Mouse (Mus musculus) spleen, adult 2 months (tissue): ENCODE data around the gene Ntm. TPM values are rescaled to one million over a fixed set of nuclear protein-coding genes. Genes with fewer than 3 reads are reported as not detected.

Source experiments
- DNase-seq, 2 experiments: peaks; one replicate each; pipeline versions ENCODE4 v3.0.0 to v3.0.0-alpha.2; 2012 to 2021; ENCODE audit warnings: low spot score in 2 of 2, low read depth in 1 of 2
- H3K27ac ChIP-seq: fragments of 200-500 bp; 2 replicates; pipeline ENCODE4 v1.5.1; 2012; ENCODE audit warnings: low read length, inconsistent platforms; ENCODE audit not compliant: insufficient read depth
- H3K27me3 ChIP-seq: fragments of 200-500 bp; 2 replicates; pipeline ENCODE4 v1.6.1; 2012; ENCODE audit warnings: mild to moderate bottlenecking, moderate library complexity, low read length, inconsistent platforms; ENCODE audit not compliant: control insufficient read depth, insufficient read depth
- H3K36me3 ChIP-seq: fragments of 200-500 bp; 2 replicates; pipeline ENCODE4 v1.6.1; 2012; ENCODE audit warnings: mild to moderate bottlenecking, low read length, inconsistent platforms; ENCODE audit not compliant: control insufficient read depth, insufficient read depth
- H3K4me1 ChIP-seq: fragments of 200-500 bp; 2 replicates; pipeline ENCODE4 v1.6.1; 2011; ENCODE audit warnings: inconsistent platforms; ENCODE audit not compliant: control insufficient read depth, insufficient read depth, insufficient read length
- H3K4me3 ChIP-seq: fragments of 200-500 bp; 2 replicates; pipeline ENCODE4 v1.5.1; 2011; ENCODE audit warnings: mild to moderate bottlenecking, inconsistent platforms; ENCODE audit not compliant: insufficient read depth, insufficient read length; ENCODE audit errors: extremely low read depth
- CTCF ChIP-seq: fragments of 200-500 bp; IDR thresholded peaks from 2 replicates; pipeline ENCODE4 v1.5.1; 2011; ENCODE audit warnings: mild to moderate bottlenecking, inconsistent platforms; ENCODE audit not compliant: insufficient read depth, insufficient read length, insufficient replicate concordance; ENCODE audit errors: extremely low read depth
- POLR2A ChIP-seq: fragments of 200-500 bp; IDR thresholded peaks from 2 replicates; pipeline ENCODE4 v1.6.1; 2011; ENCODE audit warnings: low read depth, low read length, inconsistent platforms
- WGBS: fragments of 180-500 bp; shearing (Covaris S2); methylation state at CpG from one replicate; pipeline ENCODE4 v1.1.7; 2018; 5-methylcytosine and 5-hydroxymethylcytosine counted together
- polyA plus RNA-seq: library from polyadenylated mRNA; depleted of rRNA; stranded (reverse); fragments of >200 nt; gene quantifications from 2 replicates; pipeline ENCODE4 v1.2.3, GENCODE M21; 2012

Ntm gene
- polyA plus RNA-seq, 1 experiment: 0.18 TPM

- no peak for DNase-seq
- Histone ChIP-seq H3K4me3 (no peak overlapping the region), H3K27ac (no peak overlapping the region), H3K36me3 (no peaks in the 10 kb centered on the region), H3K27me3 (no peaks in the 10 kb centered on the region), H3K4me1 (no peaks in the 10 kb centered on the region)
- 86% methylated on average over 3 of the region's 3 CpGs for WGBS
- TF ChIP-seq POLR2A (no peak), CTCF (no peak)
Measured at GRCm38 (mm10) chr9:29960236-29960635, 2.7 kb downstream of the Ntm start.

GRCm38 (mm10) chr9:29956936-29957335, 6.0 kb downstream of the Ntm start:
- Histone ChIP-seq H3K27me3 (no peaks in the 10 kb centered on the region), H3K4me3 (no peak overlapping the region), H3K4me1 (no peaks in the 10 kb centered on the region), H3K27ac (no peak overlapping the region), H3K36me3 (no peaks in the 10 kb centered on the region)
- TF ChIP-seq POLR2A: no peak
- no peak for TF ChIP-seq CTCF
- DNase-seq: no peak
- 48% methylated on average over 5 of the region's 5 CpGs for WGBS

- TF ChIP-seq POLR2A (no peak), CTCF (no peak)
- Histone ChIP-seq H3K4me1 (no peaks in the 10 kb centered on the region), H3K36me3 (no peaks in the 10 kb centered on the region), H3K27me3 (no peaks in the 10 kb centered on the region), H3K27ac (no peak overlapping the region), H3K4me3 (no peak overlapping the region)
- DNase-seq: no peak
- 88% methylated on average over 6 of the region's 6 CpGs for WGBS
Measured at GRCm38 (mm10) chr9:29954031-29954430, 8.9 kb downstream of the Ntm start.

GRCm38 (mm10) chr9:29949041-29949440, 13.9 kb downstream of the Ntm start:
- no peaks in the 10 kb centered on the region for H3K27me3 ChIP-seq
- WGBS: 89% methylated on average over 3 of the region's 3 CpGs
- TF ChIP-seq CTCF (no peak), POLR2A (no peak)
- H3K27ac ChIP-seq: no peak overlapping the region
- DNase-seq: no peak
- no peak overlapping the region for H3K4me3 ChIP-seq
- H3K36me3 ChIP-seq: no peaks in the 10 kb centered on the region
- H3K4me1 ChIP-seq: no peaks in the 10 kb centered on the region

GRCm38 (mm10) chr9:29943209-29944070, 19.5 kb downstream of the Ntm start:
- Histone ChIP-seq H3K4me1 (no peaks in the 10 kb centered on the region), H3K27me3 (no peaks in the 10 kb centered on the region), H3K4me3 (no peak overlapping the region), H3K27ac (no peak overlapping the region), H3K36me3 (no peaks in the 10 kb centered on the region)
- no peak for DNase-seq
- TF ChIP-seq POLR2A (no peak), CTCF (no peak)
- 59% methylated on average over 20 of the region's 20 CpGs for WGBS

GRCm38 (mm10) chr9:29942183-29942952, 20.6 kb downstream of the Ntm start:
- WGBS: 79% methylated on average over 11 of the region's 11 CpGs
- TF ChIP-seq POLR2A (no peak), CTCF (no peak)
- Histone ChIP-seq H3K27ac (no peak overlapping the region), H3K36me3 (no peaks in the 10 kb centered on the region), H3K4me1 (no peaks in the 10 kb centered on the region), H3K4me3 (no peak overlapping the region), H3K27me3 (no peaks in the 10 kb centered on the region)
- no peak for DNase-seq

GRCm38 (mm10) chr9:29939517-29940034, 23.4 kb downstream of the Ntm start:
- 94% methylated on average over 16 of the region's 16 CpGs for WGBS
- Histone ChIP-seq H3K27ac (no peak overlapping the region), H3K4me1 (no peaks in the 10 kb centered on the region), H3K36me3 (no peaks in the 10 kb centered on the region), H3K4me3 (no peak overlapping the region), H3K27me3 (no peaks in the 10 kb centered on the region)
- TF ChIP-seq CTCF (no peak), POLR2A (no peak)
- no peak for DNase-seq
